ENCODE assay signal across 23 mouse cellular contexts in the genomic region with DNA sequence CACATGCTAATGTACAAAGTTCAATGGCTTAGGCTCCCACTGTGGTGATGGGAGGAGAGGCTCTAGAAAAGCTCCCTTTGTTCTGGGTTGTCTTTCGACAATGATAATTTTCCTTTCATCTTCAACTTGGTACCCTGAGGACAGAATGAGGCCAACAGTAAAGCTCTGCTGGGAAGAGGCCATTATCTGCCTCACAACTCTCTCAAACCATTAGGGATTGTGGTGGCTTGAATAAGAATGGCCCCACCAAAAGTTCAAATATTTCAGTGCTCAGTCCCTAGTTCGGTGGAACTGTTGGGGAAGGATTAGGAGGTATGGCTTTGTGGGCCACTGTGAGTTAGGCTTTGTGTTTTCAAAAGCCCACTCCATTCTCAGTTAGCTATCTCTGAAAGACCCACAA. TPM values are rescaled to one million over a fixed set of nuclear protein-coding genes. Genes with fewer than 3 reads are reported as not detected.
DNase-seq lines count a peak whose midpoint lies in the region; ATAC-seq lines count a peak whose summit lies in the region.
"Had no signal": no experiment of that assay in that cellular context is flagged by ENCODE, and none has a peak within 500 bp of the region (broad histone marks: within the 10 kb centered on the region; RNA-seq: fewer than 3 reads in every experiment).

No protein-coding gene starts in this region.

- H3K9ac ChIP-seq in hindbrain, embryonic 14.5 days, result no peak overlapping the region
- H3K9ac ChIP-seq in hindbrain, embryonic 16.5 days (ENCODE audit: low read depth, low read length), result no peak overlapping the region
- no peak overlapping the region for H3K9ac ChIP-seq in neural tube, embryonic 12.5 days
- no peak overlapping the region for H3K9ac ChIP-seq in neural tube, embryonic 15.5 days (replicated peaks)
- H3K9ac ChIP-seq in midbrain, embryonic 16.5 days (ENCODE audit: low read depth, low read length), result no peak overlapping the region
- H3K9ac ChIP-seq: embryonic facial prominence, embryonic 13.5 days; forebrain, embryonic 13.5 days had no signal

- H3K4me3 ChIP-seq in hindbrain, embryonic 14.5 days (replicated peaks; ENCODE audit: low read length), result no peak overlapping the region
- H3K4me3 ChIP-seq in hindbrain, embryonic 16.5 days (ENCODE audit: low read length), result no peak overlapping the region
- H3K4me3 ChIP-seq in neural tube, embryonic 12.5 days, result no peak overlapping the region
- H3K4me3 ChIP-seq in neural tube, embryonic 15.5 days (replicated peaks), result no peak overlapping the region
- H3K4me3 ChIP-seq in midbrain, embryonic 16.5 days (ENCODE audit: low read depth, low read length), result no peak overlapping the region
- H3K4me3 ChIP-seq: embryonic facial prominence, embryonic 13.5 days; forebrain, embryonic 13.5 days; gastrocnemius, adult 2 months; heart, embryonic 10.5 days had no signal

- no peak overlapping the region for H3K4me2 ChIP-seq in hindbrain, embryonic 14.5 days (replicated peaks)
- H3K4me2 ChIP-seq in hindbrain, embryonic 16.5 days (ENCODE audit: low read length), result no peak overlapping the region
- H3K4me2 ChIP-seq in neural tube, embryonic 12.5 days (replicated peaks), result no peak overlapping the region
- H3K4me2 ChIP-seq in neural tube, embryonic 15.5 days, result no peak overlapping the region
- no peak overlapping the region for H3K4me2 ChIP-seq in midbrain, embryonic 16.5 days (ENCODE audit: low read length)
- H3K4me2 ChIP-seq: embryonic facial prominence, embryonic 13.5 days; forebrain, embryonic 13.5 days had no signal

- H3K9me3 ChIP-seq in hindbrain, embryonic 14.5 days (ENCODE audit: control insufficient read depth, low read length), result no peaks in the 10 kb centered on the region
- H3K9me3 ChIP-seq in hindbrain, embryonic 16.5 days (ENCODE audit: control insufficient read depth, low read length), result no peaks in the 10 kb centered on the region
- H3K9me3 ChIP-seq in neural tube, embryonic 12.5 days, result no peaks in the 10 kb centered on the region
- H3K9me3 ChIP-seq in neural tube, embryonic 15.5 days (replicated peaks), result no peaks in the 10 kb centered on the region
- H3K9me3 ChIP-seq in midbrain, embryonic 16.5 days (replicated peaks; ENCODE audit: control insufficient read depth, low read length, poor library complexity, severe bottlenecking), result no peaks in the 10 kb centered on the region
- H3K9me3 ChIP-seq: embryonic facial prominence, embryonic 13.5 days; forebrain, embryonic 13.5 days; heart, embryonic 10.5 days had no signal

- H3K27me3 ChIP-seq in hindbrain, embryonic 14.5 days (ENCODE audit: control insufficient read depth, insufficient read depth, low read length), result no peaks in the 10 kb centered on the region
- H3K27me3 ChIP-seq in hindbrain, embryonic 16.5 days (replicated peaks; ENCODE audit: control insufficient read depth, insufficient read depth, low read length), result no peaks in the 10 kb centered on the region
- H3K27me3 ChIP-seq in neural tube, embryonic 12.5 days (replicated peaks), result no peaks in the 10 kb centered on the region
- H3K27me3 ChIP-seq in neural tube, embryonic 15.5 days (replicated peaks), result no peaks in the 10 kb centered on the region
- H3K27me3 ChIP-seq in midbrain, embryonic 16.5 days (ENCODE audit: control insufficient read depth, insufficient read depth, low read depth, low read length), result no peaks in the 10 kb centered on the region
- H3K27me3 ChIP-seq: embryonic facial prominence, embryonic 13.5 days; forebrain, embryonic 13.5 days had no signal

- no peak for DNase-seq in hindbrain, embryonic 14.5 days (ENCODE audit: low spot score)
- peak; percentile 58 for DNase-seq in R1 (ENCODE audit: low read depth, low spot score)
- DNase-seq in heart, adult 9 months (ENCODE audit: low spot score in 2 of 2), result no peak
- no peak for DNase-seq in layer of hippocampus, adult 8-10 months (ENCODE audit: low spot score in 2 of 2)
- DNase-seq: adrenal gland, adult 2 months; adrenal gland, postnatal 25 days; cerebellum, adult 18-20 months; cerebellum, adult 9-11 months; cerebellum, postnatal 36 days; gastrocnemius, adult 2 months; gastrocnemius, postnatal 25 days; heart, postnatal 10 days; heart, postnatal 4 days had no signal

- no peaks in the 10 kb centered on the region for H3K36me3 ChIP-seq in hindbrain, embryonic 14.5 days (replicated peaks; ENCODE audit: control insufficient read depth, insufficient read depth)
- no peaks in the 10 kb centered on the region for H3K36me3 ChIP-seq in hindbrain, embryonic 16.5 days (ENCODE audit: control insufficient read depth, insufficient read depth, low read length)
- no peaks in the 10 kb centered on the region for H3K36me3 ChIP-seq in neural tube, embryonic 12.5 days
- no peaks in the 10 kb centered on the region for H3K36me3 ChIP-seq in neural tube, embryonic 15.5 days
- H3K36me3 ChIP-seq in midbrain, embryonic 16.5 days (ENCODE audit: control insufficient read depth, insufficient read depth, low read length), result no peaks in the 10 kb centered on the region
- H3K36me3 ChIP-seq: embryonic facial prominence, embryonic 13.5 days; heart, embryonic 10.5 days had no signal

- 81% methylated on average over 2 of the region's 2 CpGs for WGBS in hindbrain, embryonic 14.5 days
- WGBS in hindbrain, embryonic 16.5 days, result 93% methylated on average over 2 of the region's 2 CpGs
- 89% methylated on average over 2 of the region's 2 CpGs for WGBS in neural tube, embryonic 12.5 days
- 74% methylated on average over 2 of the region's 2 CpGs for WGBS in neural tube, embryonic 15.5 days
- 79% methylated on average over 2 of the region's 2 CpGs for WGBS in midbrain, embryonic 16.5 days

- 0 out of 2 replicates have a peak overlapping the region, but pooled peaks have one; percentile 9 for H3K27ac ChIP-seq in hindbrain, embryonic 14.5 days
- no peak overlapping the region for H3K27ac ChIP-seq in hindbrain, embryonic 16.5 days (ENCODE audit: low read depth, low read length)
- H3K27ac ChIP-seq in neural tube, embryonic 12.5 days, result no peak overlapping the region
- H3K27ac ChIP-seq in neural tube, embryonic 15.5 days (replicated peaks), result no peak overlapping the region
- H3K27ac ChIP-seq in midbrain, embryonic 16.5 days (ENCODE audit: low read length), result no peak overlapping the region
- H3K27ac ChIP-seq: embryonic facial prominence, embryonic 13.5 days; forebrain, embryonic 13.5 days; gastrocnemius, adult 2 months; heart, embryonic 10.5 days had no signal

- no peak for ATAC-seq in hindbrain, embryonic 14.5 days (ENCODE audit: low FRiP score)
- no peak for ATAC-seq in hindbrain, embryonic 16.5 days
- ATAC-seq in neural tube, embryonic 12.5 days (ENCODE audit: low FRiP score, low read depth), result 0 out of 2 replicates have a peak, but pooled peaks have one; percentile 8
- ATAC-seq in neural tube, embryonic 15.5 days (ENCODE audit: low FRiP score), result no peak
- ATAC-seq in midbrain, embryonic 16.5 days, result 0 out of 2 replicates have a peak, but pooled peaks have one; percentile 5
- ATAC-seq: forebrain, embryonic 13.5 days had no signal

- H3K4me1 ChIP-seq in hindbrain, embryonic 14.5 days (replicated peaks; ENCODE audit: control insufficient read depth, insufficient read depth, low read length), result no peaks in the 10 kb centered on the region
- H3K4me1 ChIP-seq in hindbrain, embryonic 16.5 days (ENCODE audit: control insufficient read depth, insufficient read depth, low read depth, low read length), result no peaks in the 10 kb centered on the region
- H3K4me1 ChIP-seq in neural tube, embryonic 12.5 days, result no peaks in the 10 kb centered on the region
- H3K4me1 ChIP-seq in neural tube, embryonic 15.5 days, result 0 out of 2 replicates have a peak, but pooled peaks cover 6% of the 10 kb centered on the region
- H3K4me1 ChIP-seq in midbrain, embryonic 16.5 days (ENCODE audit: control insufficient read depth, insufficient read depth, low read length), result peaks cover 3% of the 10 kb centered on the region; the same call in 1 of the 2 replicates
- H3K4me1 ChIP-seq: embryonic facial prominence, embryonic 13.5 days; heart, embryonic 10.5 days had no signal

RNA-seq across cellular contexts. Expression of a gene that starts 52.4 kb away (rescaled TPM):
- polyA plus RNA-seq in hindbrain, embryonic 14.5 days (2014; fragmentation: Nextera tagmentation; extraction: Ambion mirVana), result 2.1 and 2.2 TPM in 2 replicates
- 2.3 and 2.6 TPM in 2 replicates for polyA plus RNA-seq in hindbrain, embryonic 16.5 days (2015; fragmentation: Nextera tagmentation; extraction: Ambion mirVana)
- polyA plus RNA-seq in neural tube, embryonic 12.5 days (2016; fragmentation: Nextera tagmentation; extraction: Ambion mirVana), result 0.41 and 0.42 TPM in 2 replicates
- 1.8 and 3.4 TPM in 2 replicates for polyA plus RNA-seq in neural tube, embryonic 15.5 days (2015; fragmentation: Nextera tagmentation; extraction: Ambion mirVana)
- polyA plus RNA-seq in midbrain, embryonic 16.5 days (2015; fragmentation: Nextera tagmentation; extraction: Ambion mirVana), result 1.6 and 1.9 TPM in 2 replicates
- total RNA-seq in layer of hippocampus, adult 8-10 months (2022), result 1 to 10 TPM in 1 of 4 experiments, under 1 TPM in 2, not detected in 1; 0.50 to 1.9 (median 0.58) TPM
- total RNA-seq: adrenal gland, adult 2 months; adrenal gland, postnatal 25 days; granulocyte monocyte progenitor cell, adult 5-6 weeks; MEL had no signal
- polyA plus RNA-seq: embryonic facial prominence, embryonic 13.5 days; heart, embryonic 14.5 days had no signal

Comparison
In these comparisons a context has a peak if more than half of its experiments do, and no peak if none do; other contexts are left out.
1. ATAC-seq: peak in neural tube, embryonic 12.5 days (single experiment) and midbrain, embryonic 16.5 days (single experiment); none in hindbrain, embryonic 14.5 days (single experiment), hindbrain, embryonic 16.5 days (single experiment) and neural tube, embryonic 15.5 days (single experiment).